Mouse (Mus musculus) heart, postnatal 0 days (tissue): ENCODE measurements at regions not wholly inside any gene's neighbourhood (a gene's known extent, or its start where the extent isn't known, plus 50 kb on each side); places are given as distances from the start of the nearest gene placed in this dataset.

Experiments used
- CTCF ChIP-seq: IDR thresholded peaks from 2 replicates; pipeline ENCODE4 v1.5.1; 2016; ENCODE audit warnings: antibody characterized with exemption, control low read depth, low read depth
- EP300 ChIP-seq: IDR thresholded peaks from 2 replicates; pipeline ENCODE4 v1.6.1; 2016; ENCODE audit warnings: antibody characterized with exemption, low read depth

- TF ChIP-seq CTCF (no peak), EP300 (no peak)
Observed at GRCm38 (mm10) chr12:110070506-110070905, 208.4 kb upstream of the Dio3 start.
